Mouse (Mus musculus): ENCODE data around the gene Prune2.

The Prune2 gene

DNA sequence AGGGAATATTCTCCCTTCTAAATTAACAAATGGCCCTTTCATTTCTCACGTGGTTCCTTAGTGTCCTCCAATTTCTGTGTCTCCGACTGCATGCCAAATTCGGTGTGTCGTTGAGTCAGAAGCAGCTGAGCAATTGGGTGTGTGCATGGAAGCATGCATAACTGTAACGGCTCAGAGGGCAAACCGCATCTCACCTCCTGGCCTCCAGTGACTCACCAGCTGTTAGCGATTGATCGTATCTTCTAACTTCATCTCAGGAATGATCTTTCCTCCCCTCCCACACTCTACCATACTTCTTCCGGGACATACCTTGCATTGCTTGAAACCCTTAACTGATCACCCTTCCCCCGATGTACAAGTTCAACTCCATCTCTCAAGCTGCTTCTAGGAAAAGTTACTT is 300.9 kb downstream of the Prune2 start:
- DNase-seq (ENCODE audit: low read depth, low spot score): no peak

DNA sequence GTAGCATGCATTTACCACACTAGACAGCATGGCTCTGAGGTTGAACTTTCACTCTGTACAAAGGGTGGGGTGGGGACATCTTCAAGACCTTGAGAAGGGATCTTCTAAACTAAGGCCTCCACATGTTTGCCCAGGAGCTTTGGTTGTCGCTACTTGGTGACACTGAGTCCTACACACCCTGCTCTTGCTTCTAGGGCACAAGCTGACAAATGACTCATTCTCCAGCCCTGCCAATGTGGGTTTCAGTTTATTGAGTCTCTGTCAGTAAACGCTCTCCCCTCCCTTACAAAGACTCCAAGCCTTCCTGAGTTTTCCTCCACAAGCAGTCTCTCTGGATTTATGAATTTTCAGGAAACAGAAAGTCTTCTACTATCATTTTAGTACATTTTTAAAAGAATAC is 307.3 kb downstream of the Prune2 start:
- no peak for DNase-seq (ENCODE audit: low read depth, low spot score)

DNA sequence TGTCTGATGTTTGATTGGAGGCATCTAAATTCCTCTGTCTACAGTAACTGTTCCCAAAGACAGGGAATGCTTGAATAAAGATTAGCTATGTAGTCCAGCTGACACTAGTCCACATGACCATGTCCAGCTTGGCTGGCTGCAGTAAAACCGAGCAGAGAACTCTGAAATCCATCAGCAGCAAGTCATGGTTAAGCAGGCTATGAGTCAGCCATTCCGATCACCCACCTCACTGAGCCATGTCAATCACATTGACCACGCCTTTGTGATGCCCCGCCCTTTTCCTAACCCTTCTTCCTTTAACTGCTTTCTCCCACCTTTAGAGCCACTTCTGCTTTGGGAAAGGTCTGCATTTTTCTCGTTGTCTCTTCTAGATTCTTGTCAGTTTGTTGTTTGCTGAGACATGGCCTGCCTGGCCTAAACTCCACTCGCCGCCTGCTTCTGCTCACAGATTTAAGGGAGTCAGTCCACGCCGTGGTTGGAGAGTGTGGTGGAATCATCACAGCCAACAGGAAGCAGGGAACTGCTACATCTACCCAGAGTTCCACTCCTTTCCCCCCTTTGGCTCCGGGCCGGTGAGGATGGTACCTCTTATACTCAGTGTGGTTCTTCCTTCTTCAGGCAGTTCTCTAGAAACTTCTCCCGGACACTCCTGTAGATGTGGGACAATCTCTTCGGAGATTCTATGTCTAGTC is 307.9 kb downstream of the Prune2 start:
- no peak for DNase-seq (ENCODE audit: low read depth, low spot score)

DNA sequence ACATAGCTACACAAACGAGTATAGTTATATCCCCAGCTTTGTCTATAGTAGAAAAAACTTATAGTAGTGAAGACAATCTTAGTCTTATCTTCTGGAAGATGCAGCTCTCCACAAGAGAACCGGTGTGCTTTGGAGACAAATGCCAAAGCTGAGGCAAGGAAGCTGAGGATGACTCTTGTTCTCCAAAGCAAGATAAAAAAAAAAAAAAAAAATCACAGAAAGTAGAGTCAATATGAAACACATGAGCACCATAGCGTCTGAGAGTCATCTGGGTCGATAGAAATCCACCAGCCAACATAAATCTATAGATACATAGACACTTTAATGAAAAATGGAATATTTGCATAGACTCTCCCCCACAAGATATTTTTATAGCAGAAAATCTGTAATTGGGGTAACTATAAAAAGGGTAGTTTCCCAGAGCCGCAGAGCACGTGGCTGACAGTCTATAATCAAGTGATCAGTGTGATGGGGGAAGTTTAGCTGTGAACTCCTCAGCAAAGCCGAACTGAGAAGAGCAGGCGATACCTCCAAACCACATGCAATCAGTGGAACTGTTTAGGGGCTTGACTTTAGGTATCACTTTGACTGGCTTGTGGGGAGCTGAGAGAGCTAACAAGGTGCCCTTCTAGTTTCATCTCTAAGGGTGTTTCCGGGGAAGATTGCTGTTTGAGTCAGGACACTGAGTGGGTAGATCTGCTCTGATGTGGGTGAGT is 308.7 kb downstream of the Prune2 start:
- peak; percentile 62 for DNase-seq (ENCODE audit: low read depth, low spot score)

DNA sequence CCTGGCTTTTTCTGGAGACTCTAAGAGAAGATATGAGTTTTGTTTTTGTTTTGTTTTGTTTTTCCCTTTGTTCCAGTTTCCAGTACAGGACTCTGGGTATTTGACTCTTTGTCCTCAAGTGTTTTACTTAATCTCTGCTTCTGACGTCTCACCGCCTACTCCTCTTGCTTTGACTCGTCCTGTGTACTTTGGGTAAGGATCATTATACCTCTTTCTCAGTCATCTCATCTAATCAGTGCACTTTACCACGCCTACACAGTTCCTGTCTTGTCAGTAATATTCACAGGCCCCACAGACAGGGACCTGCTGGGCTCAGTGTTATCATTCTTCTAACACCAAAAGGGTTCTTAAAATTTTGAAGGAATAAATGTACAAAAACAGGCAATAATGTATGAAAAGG is 312.8 kb downstream of the Prune2 start:
- DNase-seq (ENCODE audit: low read depth, low spot score): peak; percentile 60

DNA sequence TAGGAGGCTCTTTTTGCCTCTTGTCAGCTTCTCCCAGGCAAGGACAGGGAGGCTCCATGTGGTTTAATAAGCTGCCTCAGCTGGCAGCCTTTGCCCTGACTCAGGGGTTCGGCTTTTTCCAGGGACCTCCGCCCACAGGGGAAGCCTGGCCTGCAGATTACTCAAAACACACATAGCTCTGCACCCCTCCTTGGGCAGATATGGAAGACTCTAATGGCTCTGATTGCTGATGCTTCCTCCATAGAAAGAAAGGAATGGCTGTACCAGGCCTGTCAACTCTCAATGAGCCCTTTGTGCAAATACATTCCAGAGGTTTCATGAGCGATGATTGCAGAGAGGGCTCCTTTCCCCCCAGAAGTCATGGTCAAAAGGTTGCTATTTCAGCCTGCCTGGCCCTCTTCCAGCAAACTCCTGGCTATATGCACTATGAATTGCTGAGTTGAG is 315.3 kb downstream of the Prune2 start:
- no peak for DNase-seq (ENCODE audit: low read depth, low spot score)

DNA sequence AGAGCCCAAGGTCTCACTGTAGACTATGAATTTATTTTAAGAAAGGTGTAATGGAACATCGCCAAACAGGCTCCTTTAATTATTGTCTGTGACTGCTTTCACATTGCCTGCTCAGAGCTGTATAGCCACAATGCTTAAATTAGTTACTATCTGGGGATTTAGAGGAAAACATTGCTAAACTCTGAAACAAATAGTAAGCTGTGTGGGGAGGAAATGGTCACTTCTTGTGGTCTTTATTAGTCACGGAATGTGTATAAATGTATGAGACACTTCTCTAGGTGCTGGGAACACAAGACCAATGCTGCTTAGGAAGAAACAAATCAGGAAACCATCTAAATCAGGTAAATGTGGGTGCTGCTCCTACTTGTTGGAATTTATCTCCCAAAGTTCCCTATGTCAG is 317.1 kb downstream of the Prune2 start:
- no peak for DNase-seq (ENCODE audit: low read depth, low spot score)
